Mouse (Mus musculus): Measurements from ENCODE around the gene Cd8b1.
"Not testable (repeated sequence)": the region's sequence is repeated elsewhere in the genome, so short reads cannot be mapped to it uniquely, and the experiment has no call there.

Cd8b1 gene

DNA sequence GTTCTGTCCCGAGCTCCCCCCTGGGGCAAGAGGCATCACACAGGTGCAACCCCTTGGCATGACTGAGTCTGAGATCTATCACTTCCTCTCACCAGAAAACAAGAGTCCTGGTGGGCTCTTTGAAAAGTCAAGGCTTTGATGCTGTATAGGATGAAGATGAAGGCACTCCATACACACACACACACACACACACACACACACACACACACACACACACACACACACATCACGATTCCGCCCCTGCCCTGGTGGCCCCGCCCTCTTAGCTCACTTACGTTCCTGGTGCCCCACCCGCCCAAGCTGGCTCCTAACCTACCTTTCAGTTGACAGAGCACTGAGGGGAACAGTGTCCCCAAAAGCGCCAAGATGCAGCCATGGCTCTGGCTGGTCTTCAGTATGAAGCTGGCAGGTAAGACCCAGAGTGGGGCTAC is at the start of gene Cd8b1:
TSS of gene Cd8b1 (plus strand) at position 298 of the 431 bp plus-strand sequence.
- DNase-seq (ENCODE audit: low spot score) = no peak

DNA sequence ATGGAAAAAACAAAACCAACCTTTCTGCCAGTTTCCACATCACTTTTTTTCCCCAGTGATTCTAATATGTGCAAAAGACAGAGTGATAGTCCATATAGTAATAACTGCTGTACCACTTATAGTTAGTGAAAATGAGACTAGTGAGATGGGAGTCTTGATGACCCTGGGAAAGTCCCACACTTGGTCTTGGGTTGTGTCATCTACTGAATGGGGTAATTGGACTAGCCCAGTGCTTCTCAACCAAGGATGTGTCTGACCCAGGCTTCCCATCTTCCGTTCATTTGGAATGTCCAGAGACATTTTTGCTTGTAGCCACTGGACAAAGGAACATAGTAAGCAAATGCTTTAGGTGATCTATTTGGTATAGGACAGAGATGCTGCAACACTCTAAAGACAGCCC is 48.9 kb upstream of the Cd8b1 start:
- DNase-seq (ENCODE audit: low spot score) = no peak

DNA sequence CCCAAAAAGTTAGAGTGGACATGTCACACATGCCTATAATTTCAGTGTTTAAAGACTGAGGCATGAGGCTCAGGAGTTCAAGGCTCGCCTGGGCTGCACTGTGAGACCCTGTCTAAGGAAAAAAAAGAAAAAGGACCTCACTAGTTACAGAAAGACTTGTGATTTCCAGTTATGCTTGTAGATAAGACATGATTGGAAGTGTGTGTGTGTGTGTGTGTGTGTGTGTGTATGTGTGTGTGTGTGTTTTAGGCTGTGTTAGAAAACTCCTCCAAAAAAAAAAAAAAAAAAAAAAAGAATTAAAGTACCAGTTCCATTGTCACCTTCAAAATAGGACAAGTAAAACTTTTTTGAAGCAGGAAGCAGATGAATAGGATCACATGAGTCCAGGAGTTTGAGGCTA is 48.0 kb upstream of the Cd8b1 start:
- DNase-seq (ENCODE audit: low spot score) = no peak

DNA sequence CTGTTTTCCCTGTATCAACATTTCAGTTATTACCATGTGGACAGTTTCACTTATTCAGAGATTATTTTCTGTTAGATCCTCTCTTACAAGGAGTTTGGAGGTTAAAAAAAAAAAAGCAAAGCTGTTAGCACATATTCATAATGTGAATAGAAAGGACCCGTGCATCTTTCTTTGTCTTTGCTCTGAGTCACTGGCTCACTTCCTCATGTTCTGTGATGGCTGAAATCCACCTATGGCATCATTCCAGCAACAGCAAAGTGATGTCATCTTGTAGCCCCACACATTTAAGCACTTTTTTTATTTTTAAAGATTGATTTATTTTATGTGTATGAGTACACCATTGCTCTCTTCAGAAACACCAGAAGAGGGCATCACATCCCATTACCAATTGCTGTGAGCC is 43.2 kb upstream of the Cd8b1 start:
- no peak for DNase-seq (ENCODE audit: low spot score)

DNA sequence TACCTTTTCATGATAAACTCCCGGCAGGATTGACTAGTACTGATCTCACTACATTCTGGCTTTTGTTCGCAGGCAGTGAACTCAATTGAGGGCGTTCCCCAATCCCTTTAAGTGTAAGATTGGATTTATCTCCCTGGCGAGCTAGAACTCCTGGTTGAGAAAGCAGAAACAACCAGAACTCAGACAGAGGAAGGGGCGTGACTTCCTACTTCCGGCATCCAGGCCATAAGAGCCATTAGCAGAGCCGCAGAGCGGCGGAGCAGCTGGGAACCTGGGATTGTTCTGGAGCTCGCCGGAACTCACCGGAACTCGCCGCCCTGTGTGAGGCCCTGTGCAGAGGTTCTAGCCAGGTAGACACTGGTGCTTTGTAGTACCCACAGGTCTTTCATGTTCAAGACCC is 29.1 kb upstream of the Cd8b1 start:
- DNase-seq (ENCODE audit: low spot score) = no peak

GRCm38 (mm10) chr6:71295303-71295702 is 27.3 kb upstream of the Cd8b1 start:
- DNase-seq (ENCODE audit: low spot score) = no peak

- DNase-seq (ENCODE audit: low spot score) = no peak
Measured at GRCm38 (mm10) chr6:71298051-71298450, 24.5 kb upstream of the Cd8b1 start.

DNA sequence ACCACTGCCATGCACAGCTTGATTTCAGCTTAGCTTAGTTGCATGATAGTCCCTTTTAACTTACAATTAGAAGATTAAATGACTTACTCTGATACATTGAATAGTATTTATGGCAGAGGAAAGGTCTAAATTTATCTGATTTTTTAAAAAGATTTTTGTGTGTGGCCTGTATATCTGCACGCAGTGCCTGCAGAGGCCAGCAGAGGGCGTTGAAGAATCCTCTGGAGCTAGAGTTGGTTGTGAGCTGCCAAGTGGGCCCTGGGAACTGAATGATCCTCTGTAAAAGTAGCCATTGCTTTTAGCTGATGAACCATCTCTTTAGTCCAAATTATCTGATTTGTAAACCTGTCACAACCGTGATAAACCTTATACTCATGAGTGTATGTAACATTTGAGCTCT is 23.8 kb upstream of the Cd8b1 start:
- DNase-seq (ENCODE audit: low spot score) = peak; percentile 60

DNA sequence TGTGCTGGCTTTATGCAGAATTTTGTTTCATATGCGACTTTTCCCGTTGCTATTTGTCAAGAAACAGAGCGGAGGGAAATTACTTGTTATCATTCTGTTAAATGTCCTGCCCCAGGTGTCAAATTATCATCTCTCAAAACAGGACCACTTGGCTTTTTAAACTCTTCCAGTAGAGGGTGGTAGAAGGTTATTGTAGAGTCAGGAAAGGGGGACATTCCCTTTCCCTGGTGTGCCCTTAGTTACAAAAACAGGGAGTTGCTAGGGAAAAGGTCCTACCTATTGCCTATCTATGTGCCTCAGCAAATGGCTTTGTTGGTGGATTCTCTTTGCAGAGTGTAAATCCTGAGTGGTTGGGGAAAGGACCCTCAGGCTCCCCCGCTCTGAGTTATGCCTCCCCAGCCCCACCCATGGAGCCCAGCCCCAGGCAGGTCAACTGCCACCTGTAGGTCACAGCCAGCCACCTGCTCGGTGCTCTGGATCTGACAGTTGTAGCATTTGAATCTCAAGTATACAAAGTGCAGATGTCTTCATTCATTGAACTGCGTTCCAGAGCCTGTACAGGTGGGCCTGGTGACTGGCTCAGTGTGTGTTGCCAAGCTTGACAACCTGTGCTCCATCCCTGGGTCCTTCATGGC is 20.4 kb upstream of the Cd8b1 start:
- peak; percentile 14 for DNase-seq (ENCODE audit: low spot score)

DNA sequence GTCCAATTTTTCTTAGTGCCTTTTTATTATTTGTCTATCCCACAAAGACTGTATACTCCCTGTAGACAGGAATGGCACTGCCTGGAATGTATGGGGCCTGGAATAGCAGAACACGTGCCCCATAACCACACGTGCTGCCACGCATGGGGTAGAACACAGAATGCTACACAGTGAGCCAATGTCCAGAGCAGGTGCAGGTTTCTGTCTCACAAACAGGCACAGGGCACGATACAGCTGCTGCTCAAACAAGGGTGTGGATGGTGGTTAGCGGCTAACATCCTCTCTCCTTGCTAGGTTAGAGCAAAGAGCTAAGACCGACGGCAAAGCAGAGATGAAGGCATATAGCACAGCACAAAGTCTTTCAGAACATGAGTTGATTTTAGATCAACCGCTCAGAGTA is 15.1 kb upstream of the Cd8b1 start:
- DNase-seq (ENCODE audit: low spot score) = no peak

GRCm38 (mm10) chr6:71321826-71322283 is 733 bp upstream of the Cd8b1 start, which contains the start of gene Smyd1:
Gene Smyd1 (minus strand): TSS chr6:71322233.
- DNase-seq (ENCODE audit: low spot score) = no peak

DNA sequence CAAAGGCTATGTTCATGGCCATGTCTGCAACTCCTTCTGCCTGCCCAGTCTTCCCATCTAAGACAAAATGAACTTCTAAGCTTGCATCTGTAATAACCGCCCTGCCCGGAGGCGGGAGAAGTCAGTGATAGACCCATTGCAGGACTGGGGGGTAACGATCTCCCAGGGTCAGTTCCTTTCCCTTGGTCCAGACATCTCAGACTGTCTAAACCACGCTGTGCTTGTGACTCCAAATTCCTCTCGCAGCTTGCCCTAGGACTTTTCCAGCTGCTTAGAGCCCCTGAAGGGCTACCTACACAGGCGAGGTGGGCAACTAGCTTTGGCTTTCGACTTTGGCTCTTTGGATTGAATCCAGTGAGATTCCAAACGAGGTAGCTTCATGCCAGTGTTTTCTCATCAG is 2.2 kb downstream of the Cd8b1 start:
- no peak for DNase-seq (ENCODE audit: low spot score)

DNA sequence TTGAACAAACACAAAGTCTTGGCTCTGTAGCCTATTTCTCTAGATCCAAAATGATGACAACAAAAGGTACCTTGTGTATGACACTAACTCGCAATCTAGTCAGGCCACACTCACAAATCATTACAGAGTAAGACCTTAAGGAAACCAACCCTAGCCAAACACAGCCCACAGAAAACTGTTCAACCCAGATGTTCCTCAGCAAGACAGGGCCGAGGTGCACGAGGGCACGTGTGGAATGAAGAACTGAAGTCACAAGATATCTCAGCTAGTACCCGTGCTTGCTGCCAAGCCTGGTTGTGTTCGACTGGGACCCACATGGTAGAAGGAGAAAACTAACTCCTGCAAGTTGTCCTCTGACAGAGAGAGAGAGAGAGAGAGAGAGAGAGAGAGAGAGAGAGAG is 7.3 kb downstream of the Cd8b1 start:
- no peak for DNase-seq (ENCODE audit: low spot score)

GRCm38 (mm10) chr6:71330486-71330885 is 7.9 kb downstream of the Cd8b1 start:
- no peak for DNase-seq (ENCODE audit: low spot score)

- DNase-seq (ENCODE audit: low spot score) = not testable (repeated sequence)
Measured at GRCm38 (mm10) chr6:71331491-71331890, 8.9 kb downstream of the Cd8b1 start.

DNA sequence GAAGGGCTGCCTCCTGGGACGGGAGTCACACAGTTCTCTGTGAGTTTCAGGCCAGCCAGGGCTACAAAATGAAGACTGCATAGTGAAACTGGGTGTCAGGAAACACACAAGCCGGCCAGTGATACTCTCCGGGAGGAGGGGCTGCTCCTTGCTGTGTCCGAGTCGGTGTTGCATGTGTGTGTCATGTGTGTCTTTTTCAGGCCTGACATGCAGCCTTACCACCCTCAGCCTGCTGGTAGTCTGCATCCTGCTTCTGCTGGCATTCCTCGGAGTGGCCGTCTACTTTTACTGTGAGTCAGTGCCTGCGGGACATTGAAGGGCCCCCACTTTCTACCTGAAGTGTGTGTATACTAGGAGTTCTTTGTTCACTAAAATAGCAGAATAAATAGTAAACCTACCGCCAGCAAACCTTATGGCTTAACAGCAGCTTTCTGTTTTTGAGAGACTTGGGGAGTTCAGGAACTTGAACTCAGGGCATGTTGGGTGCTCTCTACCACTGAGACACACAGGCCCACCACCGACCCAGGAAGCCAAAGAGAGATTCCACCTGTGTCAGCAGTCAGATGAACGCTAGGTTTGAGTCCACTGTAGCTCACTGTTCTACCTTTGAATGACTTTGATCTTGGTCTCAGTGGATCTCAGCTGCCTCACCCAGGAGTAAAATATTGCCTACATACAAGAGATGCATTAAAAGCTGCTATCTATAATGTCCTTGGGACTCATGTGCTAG is 9.8 kb downstream of the Cd8b1 start:
- DNase-seq (ENCODE audit: low spot score) = no peak

- DNase-seq (ENCODE audit: low spot score) = peak; percentile 12
Measured at GRCm38 (mm10) chr6:71333031-71333430, 10.4 kb downstream of the Cd8b1 start.

DNA sequence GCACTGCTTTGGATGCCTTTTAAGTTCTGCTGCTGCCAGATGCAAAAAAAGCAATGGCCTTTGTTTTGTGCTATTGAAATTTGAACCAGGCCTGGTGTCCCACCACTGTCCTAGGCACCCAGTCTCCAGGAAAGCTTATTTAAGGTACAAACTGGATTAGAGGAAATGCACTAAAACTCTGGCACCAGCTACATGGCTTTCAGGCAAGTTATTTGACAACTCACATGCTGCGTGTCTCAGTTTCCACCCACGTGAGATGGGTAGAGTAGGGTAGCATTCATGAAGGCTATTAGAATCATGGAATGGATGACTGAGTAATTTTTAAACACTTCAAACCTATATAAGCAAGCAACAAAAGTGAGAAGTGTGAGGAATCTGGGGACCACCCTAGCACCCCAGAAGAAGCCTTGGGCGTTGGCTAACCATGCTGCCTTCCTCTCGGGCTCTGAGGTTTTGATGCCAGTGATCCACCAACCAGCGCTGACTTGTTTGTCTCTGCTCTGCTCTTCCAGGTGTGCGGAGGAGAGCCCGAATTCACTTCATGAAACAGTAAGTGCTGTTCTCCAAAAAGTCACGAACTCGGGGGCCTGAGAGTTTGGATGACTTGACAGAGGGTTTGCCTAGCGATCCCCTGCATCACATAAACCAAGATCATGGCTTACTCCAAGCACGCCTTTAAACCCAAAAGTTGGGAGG is 11.1 kb downstream of the Cd8b1 start:
- DNase-seq (ENCODE audit: low spot score) = no peak

GRCm38 (mm10) chr6:71337666-71338065 is 15.1 kb downstream of the Cd8b1 start:
- no peak for DNase-seq (ENCODE audit: low spot score)

- no peak for DNase-seq (ENCODE audit: low spot score)
Measured at GRCm38 (mm10) chr6:71338941-71339340, 16.4 kb downstream of the Cd8b1 start.

GRCm38 (mm10) chr6:71339351-71339750 is 16.8 kb downstream of the Cd8b1 start:
- DNase-seq (ENCODE audit: low spot score) = no peak

GRCm38 (mm10) chr6:71341179-71341578 is 18.6 kb downstream of the Cd8b1 start:
- no peak for DNase-seq (ENCODE audit: low spot score)

DNA sequence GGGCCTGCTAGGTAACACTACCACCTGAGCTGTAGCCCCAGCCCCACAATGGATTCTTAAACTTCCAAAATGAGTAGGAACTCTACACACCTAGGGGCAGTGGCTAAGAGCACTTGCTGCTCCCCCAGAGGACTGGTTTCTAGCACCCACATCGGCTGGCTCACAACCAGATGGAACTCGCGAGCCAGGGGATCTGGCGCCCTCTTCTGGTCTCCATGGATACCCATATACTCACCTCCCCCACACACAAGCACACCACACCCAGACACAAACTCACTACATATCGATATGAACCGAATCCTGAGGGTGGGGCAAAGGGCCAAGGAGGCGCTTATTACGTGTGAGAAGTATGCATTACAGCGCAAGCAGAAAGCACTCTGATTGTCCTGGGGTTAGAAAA is 25.4 kb downstream of the Cd8b1 start:
- DNase-seq (ENCODE audit: low spot score) = no peak
